Mouse (Mus musculus): ENCODE measurements around the gene AC109138.7. TPM values are rescaled to one million over a fixed set of nuclear protein-coding genes. Genes with fewer than 3 reads are reported as not detected.

The AC109138.7 gene
- polyA plus RNA-seq, 1 experiment from 2014 or later = not detected

- Histone ChIP-seq H3K27me3 (no peaks in the 10 kb centered on the region), H3K27ac (0 out of 2 replicates have a peak overlapping the region, but pooled peaks have one; percentile 42), H3K4me3 (replicated peaks) (no peak overlapping the region), H3K4me1 (peaks cover 41% of the 10 kb centered on the region), H3K9me3 (no peaks in the 10 kb centered on the region), H3K36me3 (replicated peaks) (peaks cover 64% of the 10 kb centered on the region), H3K9ac (no peak overlapping the region), H3K4me2 (no peak overlapping the region)
- ATAC-seq (ENCODE audit: low FRiP score) = no peak
- 86% methylated on average over 2 of the region's 2 CpGs for WGBS
These were observed 18.1 kb upstream of the AC109138.7 start for GRCm38 (mm10) chr19:4196048-4196447.

GRCm38 (mm10) chr19:4196548-4196947 is 17.6 kb upstream of the AC109138.7 start:
- no peaks in the 10 kb centered on the region for H3K27me3 ChIP-seq
- peak overlapping the region; percentile 48; the same call in 1 of the 2 replicates for H3K27ac ChIP-seq
- peaks cover 64% of the 10 kb centered on the region for H3K36me3 ChIP-seq (replicated peaks)
- ATAC-seq (ENCODE audit: low FRiP score) = no peak
- no peaks in the 10 kb centered on the region for H3K9me3 ChIP-seq
- H3K4me3 ChIP-seq (replicated peaks) = no peak overlapping the region
- no peak overlapping the region for H3K9ac ChIP-seq
- peaks cover 39% of the 10 kb centered on the region for H3K4me1 ChIP-seq
- H3K4me2 ChIP-seq = peak overlapping the region; percentile 13; the same call in 1 of the 2 replicates
- 71% methylated on average over 5 of the region's 5 CpGs for WGBS

GRCm38 (mm10) chr19:4197180-4197579 is 17.0 kb upstream of the AC109138.7 start:
- Histone ChIP-seq H3K4me3 (replicated peaks) (no peak overlapping the region), H3K4me2 (no peak overlapping the region), H3K9ac (no peak overlapping the region), H3K4me1 (peaks cover 41% of the 10 kb centered on the region), H3K27me3 (no peaks in the 10 kb centered on the region), H3K9me3 (no peaks in the 10 kb centered on the region), H3K27ac (no peak overlapping the region), H3K36me3 (replicated peaks) (peaks cover 64% of the 10 kb centered on the region)
- 69% methylated on average over 3 of the region's 3 CpGs for WGBS
- no peak for ATAC-seq (ENCODE audit: low FRiP score)

- H3K4me3 ChIP-seq (replicated peaks) = peak within 1 kb of the TSS; percentile 70
- H3K36me3 ChIP-seq (replicated peaks) = peaks cover 30% of the 10 kb centered on the region
- H3K4me2 ChIP-seq = peak within 1 kb of the TSS; percentile 88
- H3K27me3 ChIP-seq = peaks cover 31% of the 10 kb centered on the region
- under 1% methylated on average over 34 of the region's 34 CpGs for WGBS
- peak within 1 kb of the TSS; percentile 56; the same call in 1 of the 2 replicates for H3K27ac ChIP-seq
- peak within 1 kb of the TSS; percentile 84 for H3K9ac ChIP-seq
- ATAC-seq (ENCODE audit: low FRiP score) = peak; percentile 85
- no peaks in the 10 kb centered on the region for H3K9me3 ChIP-seq
- H3K4me1 ChIP-seq = peaks cover 20% of the 10 kb centered on the region
These were observed 12.8 kb upstream of the AC109138.7 start, which contains the start of gene Rad9a for GRCm38 (mm10) chr19:4201291-4201909. Gene Rad9a, minus strand, starts transcription at chr19:4201662.

GRCm38 (mm10) chr19:4202149-4202548 is 12.0 kb upstream of the AC109138.7 start:
- WGBS = 29% methylated on average over 7 of the region's 7 CpGs
- peak overlapping the region; percentile 88 for H3K4me2 ChIP-seq

GRCm38 (mm10) chr19:4203148-4203547 is 11.0 kb upstream of the AC109138.7 start:
- WGBS = 70% methylated on average over 3 of the region's 3 CpGs
- Histone ChIP-seq H3K27ac (no peak overlapping the region), H3K27me3 (peaks cover 34% of the 10 kb centered on the region), H3K9me3 (no peaks in the 10 kb centered on the region), H3K9ac (no peak overlapping the region), H3K36me3 (replicated peaks) (peaks cover 15% of the 10 kb centered on the region), H3K4me1 (peaks cover 20% of the 10 kb centered on the region), H3K4me3 (replicated peaks) (no peak overlapping the region), H3K4me2 (no peak overlapping the region)
- no peak for ATAC-seq (ENCODE audit: low FRiP score)

More at GRCm38 (mm10) chr19:4202149-4202548, 12.0 kb upstream of the AC109138.7 start:
- ATAC-seq (ENCODE audit: low FRiP score) = peak; percentile 20
- Histone ChIP-seq H3K9ac (peak overlapping the region; percentile 71), H3K27ac (no peak overlapping the region), H3K27me3 (peaks cover 34% of the 10 kb centered on the region), H3K4me3 (replicated peaks) (peak overlapping the region; percentile 70), H3K4me1 (peaks cover 20% of the 10 kb centered on the region), H3K36me3 (replicated peaks) (peaks cover 22% of the 10 kb centered on the region), H3K9me3 (no peaks in the 10 kb centered on the region)

GRCm38 (mm10) chr19:4203604-4204326 is 10.4 kb upstream of the AC109138.7 start:
- WGBS = 64% methylated on average over 13 of the region's 13 CpGs
- Histone ChIP-seq H3K36me3 (replicated peaks) (peaks cover 15% of the 10 kb centered on the region), H3K9ac (no peak overlapping the region), H3K27me3 (peaks cover 37% of the 10 kb centered on the region), H3K9me3 (no peaks in the 10 kb centered on the region), H3K27ac (no peak overlapping the region), H3K4me3 (replicated peaks) (no peak overlapping the region), H3K4me2 (no peak overlapping the region), H3K4me1 (peaks cover 20% of the 10 kb centered on the region)
- no peak for ATAC-seq (ENCODE audit: low FRiP score)

GRCm38 (mm10) chr19:4204889-4205288 is 9.3 kb upstream of the AC109138.7 start:
- Histone ChIP-seq H3K27me3 (peaks cover 37% of the 10 kb centered on the region), H3K4me2 (no peak overlapping the region), H3K27ac (no peak overlapping the region), H3K36me3 (replicated peaks) (peaks cover 5% of the 10 kb centered on the region; the same call in 1 of the 2 replicates), H3K9ac (no peak overlapping the region), H3K9me3 (no peaks in the 10 kb centered on the region), H3K4me3 (replicated peaks) (no peak overlapping the region), H3K4me1 (peaks cover 20% of the 10 kb centered on the region)
- ATAC-seq (ENCODE audit: low FRiP score) = no peak
- 54% methylated on average over 4 of the region's 4 CpGs for WGBS

- H3K9me3 ChIP-seq = no peaks in the 10 kb centered on the region
- WGBS = 2% methylated on average over 2 of the region's 2 CpGs
- H3K4me2 ChIP-seq = no peak overlapping the region
- no peak overlapping the region for H3K27ac ChIP-seq
- ATAC-seq (ENCODE audit: low FRiP score) = peak; percentile 60; the same call in 1 of the 2 replicates
- H3K4me3 ChIP-seq (replicated peaks) = no peak overlapping the region
- H3K36me3 ChIP-seq (replicated peaks) = no peaks in the 10 kb centered on the region
- H3K9ac ChIP-seq = no peak overlapping the region
- peaks cover 7% of the 10 kb centered on the region for H3K4me1 ChIP-seq
- H3K27me3 ChIP-seq = peaks cover 50% of the 10 kb centered on the region
These were observed 7.2 kb upstream of the AC109138.7 start for GRCm38 (mm10) chr19:4206971-4207370.

GRCm38 (mm10) chr19:4208563-4208962 is 5.6 kb upstream of the AC109138.7 start:
- WGBS = 70% methylated on average over 5 of the region's 5 CpGs
- H3K4me1 ChIP-seq = peaks cover 18% of the 10 kb centered on the region
- H3K27me3 ChIP-seq = peaks cover 54% of the 10 kb centered on the region
- H3K27ac ChIP-seq = no peak overlapping the region
- H3K4me2 ChIP-seq = no peak overlapping the region
- H3K9ac ChIP-seq = no peak overlapping the region
- no peaks in the 10 kb centered on the region for H3K36me3 ChIP-seq (replicated peaks)
- no peak overlapping the region for H3K4me3 ChIP-seq (replicated peaks)
- H3K9me3 ChIP-seq = no peaks in the 10 kb centered on the region
- ATAC-seq (ENCODE audit: low FRiP score) = no peak

GRCm38 (mm10) chr19:4211891-4212588 is 2.1 kb upstream of the AC109138.7 start:
- WGBS = 18% methylated on average over 4 of the region's 4 CpGs
- no peaks in the 10 kb centered on the region for H3K9me3 ChIP-seq
- no peak overlapping the region for H3K9ac ChIP-seq
- no peak overlapping the region for H3K27ac ChIP-seq
- H3K4me1 ChIP-seq = peaks cover 48% of the 10 kb centered on the region
- no peak overlapping the region for H3K4me3 ChIP-seq (replicated peaks)
- H3K36me3 ChIP-seq (replicated peaks) = no peaks in the 10 kb centered on the region
- no peak overlapping the region; the same call in 1 of the 2 replicates for H3K4me2 ChIP-seq
- no peak for ATAC-seq (ENCODE audit: low FRiP score)
- peaks cover 66% of the 10 kb centered on the region for H3K27me3 ChIP-seq

- Histone ChIP-seq H3K27me3 (peaks cover 79% of the 10 kb centered on the region), H3K4me2 (peak overlapping the region; percentile 99), H3K9ac (peak overlapping the region; percentile 73; the same call in 1 of the 2 replicates), H3K36me3 (replicated peaks) (no peaks in the 10 kb centered on the region), H3K9me3 (no peaks in the 10 kb centered on the region), H3K4me1 (peaks cover 52% of the 10 kb centered on the region), H3K27ac (no peak overlapping the region), H3K4me3 (replicated peaks) (peak overlapping the region; percentile 60; the same call in 1 of the 2 replicates)
- no peak for ATAC-seq (ENCODE audit: low FRiP score)
- 5% methylated on average over 9 of the region's 9 CpGs for WGBS
These were observed 608 bp upstream of the AC109138.7 start for GRCm38 (mm10) chr19:4213524-4213974.

All from forebrain, embryonic 12.5 days (tissue).